Mouse (Mus musculus) thymus, postnatal 14 days (tissue): ENCODE results near the gene Slc25a19.

Experiments used
- DNase-seq: peaks from one replicate; pipeline ENCODE4 v3.0.0; 2021

Gene Slc25a19

DNA sequence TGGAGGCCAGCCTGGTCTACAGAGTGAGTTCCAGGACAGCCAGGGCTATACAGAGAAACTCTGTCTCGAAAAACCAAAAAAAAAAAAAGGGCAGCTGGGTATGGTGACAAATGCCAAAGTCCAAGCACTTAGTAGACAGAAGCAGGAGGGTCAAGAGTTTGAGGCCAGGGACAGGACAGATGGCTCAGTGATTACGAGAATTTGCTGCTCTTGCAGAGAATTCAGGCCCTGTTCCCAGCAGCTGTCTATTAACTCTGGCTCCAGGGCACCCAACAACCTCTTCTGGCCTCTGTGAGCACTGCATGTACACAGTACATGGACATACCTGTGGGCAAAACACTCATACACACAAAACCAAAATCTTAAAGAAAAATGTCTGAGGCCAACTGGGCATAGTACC lies 10.1 kb downstream of the Slc25a19 start:
- DNase-seq: no peak

DNA sequence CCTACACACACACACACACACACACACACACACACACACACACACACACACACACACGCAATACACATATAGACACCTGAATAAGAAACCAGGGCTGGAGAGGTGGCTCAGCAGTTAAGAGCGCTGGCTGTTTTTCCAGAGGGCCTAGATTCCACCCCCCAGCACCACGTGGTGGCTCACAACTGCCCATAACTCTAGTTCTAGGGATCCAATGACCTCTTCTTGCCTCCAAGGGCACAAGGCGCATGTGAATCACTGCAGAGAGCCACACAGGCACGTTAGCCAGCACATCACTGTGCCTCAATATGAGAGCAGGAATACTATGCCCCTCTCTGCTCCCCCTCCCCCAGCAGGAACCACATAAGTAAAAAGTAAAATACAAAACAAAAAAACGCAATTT lies 11.2 kb downstream of the Slc25a19 start:
- no peak for DNase-seq

DNA sequence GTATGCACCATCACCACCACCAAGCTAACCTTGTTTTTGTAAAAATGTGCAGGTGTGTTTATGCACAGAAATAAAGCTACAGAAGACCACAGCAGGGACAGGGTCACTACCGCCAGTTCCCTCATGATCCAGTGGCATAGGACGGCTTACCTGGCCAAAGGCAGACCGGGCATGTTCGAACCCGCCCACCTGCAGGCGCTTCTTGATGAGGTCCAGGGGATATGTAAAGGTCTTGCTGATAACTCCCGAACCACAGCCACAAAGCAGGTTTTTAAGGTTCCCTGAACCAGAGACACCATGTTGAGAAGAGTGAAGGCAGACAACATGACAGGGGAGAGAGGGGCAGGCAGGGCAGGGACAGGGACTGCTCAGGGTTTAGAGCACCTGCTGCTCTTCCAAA lies 11.7 kb downstream of the Slc25a19 start:
- no peak for DNase-seq

- no peak for DNase-seq
Measured at GRCm38 (mm10) chr11:115615875-115616274, 12.2 kb downstream of the Slc25a19 start.

GRCm38 (mm10) chr11:115615108-115615825 lies 12.8 kb downstream of the Slc25a19 start:
- DNase-seq: no peak

GRCm38 (mm10) chr11:115614346-115615107 lies 13.6 kb downstream of the Slc25a19 start:
- no peak for DNase-seq

GRCm38 (mm10) chr11:115613138-115613945 lies 14.8 kb downstream of the Slc25a19 start:
- peak; percentile 67 for DNase-seq

DNA sequence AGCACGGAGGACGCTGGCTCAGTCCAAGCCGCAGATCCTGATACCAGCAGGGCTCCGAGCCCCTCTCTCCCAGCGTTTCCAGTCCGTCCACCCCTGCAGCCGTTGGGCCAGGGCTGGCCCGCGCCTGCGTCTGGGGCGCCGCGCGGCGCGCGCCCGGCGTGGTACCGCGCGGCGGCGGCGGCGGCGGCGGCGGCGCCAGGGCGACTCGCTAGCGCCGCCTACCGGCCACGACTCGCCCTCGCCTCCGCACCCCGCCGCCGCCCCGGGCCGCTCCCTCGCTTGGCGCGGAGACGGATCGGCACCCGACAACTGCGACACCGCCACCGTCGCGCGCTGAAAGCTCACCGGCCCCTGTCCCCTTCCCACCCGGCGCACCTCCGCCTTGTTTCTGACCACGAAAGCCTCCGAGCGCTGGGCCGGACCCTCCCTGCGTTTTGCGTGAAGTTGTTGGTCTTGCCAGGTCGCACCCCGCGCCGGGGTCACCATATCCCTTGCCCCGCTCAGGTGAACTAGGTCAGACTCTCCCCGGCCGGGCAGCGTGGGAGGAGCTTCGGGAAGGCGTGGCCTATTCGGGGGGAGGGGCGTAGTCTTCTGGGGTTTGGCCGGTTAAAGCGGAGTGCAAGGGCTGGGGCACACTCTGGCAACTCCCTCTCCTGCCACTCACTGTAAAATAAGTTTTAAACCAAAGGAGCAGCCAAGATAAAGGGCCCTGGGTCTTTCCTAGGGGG lies 15.5 kb downstream of the Slc25a19 start, which contains the start of gene Mif4gd:
TSS of gene Mif4gd (minus strand) at position 560 of the 728 bp plus-strand sequence.
- peak; percentile 97 for DNase-seq

GRCm38 (mm10) chr11:115612059-115612409 lies 16.1 kb downstream of the Slc25a19 start:
- DNase-seq: peak; percentile 47

GRCm38 (mm10) chr11:115611173-115611572 lies 16.9 kb downstream of the Slc25a19 start:
- DNase-seq: no peak

DNA sequence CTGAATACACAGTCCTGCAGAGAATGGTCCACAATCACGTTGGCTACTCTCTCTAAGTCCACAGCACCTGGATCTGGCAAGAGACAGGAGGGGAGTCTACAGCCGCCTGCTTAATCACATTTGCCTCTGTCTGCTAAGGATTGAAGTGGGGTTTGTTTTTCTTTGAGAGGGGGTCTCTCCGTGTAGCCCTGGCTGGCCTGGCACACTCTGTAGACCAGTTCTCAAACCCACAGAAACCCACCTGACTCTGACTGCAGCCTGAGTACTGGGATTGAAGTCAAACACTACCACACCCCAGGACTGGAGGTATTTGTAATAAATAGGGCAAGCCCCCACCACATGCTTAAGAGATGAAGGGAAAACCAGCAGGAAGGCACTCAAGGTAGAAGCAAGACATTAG lies 18.5 kb downstream of the Slc25a19 start:
- no peak for DNase-seq

DNA sequence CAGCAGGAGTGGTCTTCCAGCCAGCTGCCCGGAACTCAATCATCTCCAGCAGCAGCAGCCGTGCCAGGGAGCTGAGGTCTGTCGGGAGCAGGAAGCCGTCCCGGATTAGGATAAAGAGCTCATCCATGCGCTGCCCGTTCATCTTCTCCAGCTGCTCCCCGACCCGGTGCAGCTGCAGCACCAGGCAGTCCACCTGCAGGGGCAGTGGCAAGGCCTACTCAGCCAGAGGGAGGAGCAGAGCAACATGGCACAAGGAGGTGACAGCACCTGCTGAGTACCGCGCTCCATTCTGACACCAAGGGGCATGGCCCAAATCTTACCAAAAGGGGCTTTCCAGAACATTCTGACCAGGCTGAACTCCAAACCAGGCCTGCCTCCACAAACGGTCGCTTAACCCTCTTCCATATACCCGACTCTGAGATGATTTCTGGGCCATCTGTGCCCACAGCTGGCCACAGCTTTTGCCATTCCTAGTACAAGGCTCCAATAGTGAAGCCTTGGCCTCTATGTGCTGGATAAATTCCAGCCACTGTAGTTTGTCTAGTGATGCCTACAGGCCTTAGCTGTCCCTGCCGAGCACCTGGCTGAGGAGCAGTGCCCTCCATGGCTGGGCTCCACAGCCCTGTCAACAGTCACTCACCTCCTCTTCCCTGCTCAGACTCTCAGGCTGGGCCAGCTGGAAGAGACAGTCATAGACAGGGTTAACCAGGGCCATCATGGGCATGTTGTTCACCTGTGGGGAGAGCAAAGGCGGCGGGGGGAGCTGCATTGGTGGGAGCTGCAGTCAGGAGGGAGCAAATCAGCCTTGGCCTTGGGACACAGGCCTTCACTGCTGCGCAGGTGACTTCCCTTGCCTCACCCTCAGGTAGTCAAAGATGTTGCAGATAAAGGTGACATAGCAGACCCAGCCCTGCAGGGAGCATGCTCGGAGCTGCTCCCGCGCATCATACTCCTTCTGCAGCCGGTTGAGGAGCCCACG lies 19.4 kb downstream of the Slc25a19 start:
- no peak for DNase-seq

DNA sequence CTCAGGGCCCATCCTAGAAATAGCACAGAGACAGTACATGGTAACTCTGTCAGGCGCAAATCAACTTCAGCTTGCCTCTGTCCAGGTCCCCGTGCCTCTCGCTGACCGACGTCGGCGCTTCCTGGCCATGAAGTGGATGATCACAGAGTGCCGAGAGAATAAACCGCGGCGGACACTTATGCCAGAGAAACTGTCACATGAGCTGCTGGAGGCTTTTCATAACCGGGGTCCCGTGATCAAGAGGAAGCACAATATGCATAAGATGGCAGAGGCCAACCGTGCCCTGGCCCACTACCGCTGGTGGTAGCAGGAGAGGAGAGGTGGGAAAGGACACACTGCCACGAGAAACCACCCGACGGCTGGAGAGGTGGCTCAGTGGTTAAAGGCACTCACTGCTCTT lies 21.4 kb downstream of the Slc25a19 start:
- no peak for DNase-seq

- DNase-seq: no peak
Measured at GRCm38 (mm10) chr11:115604304-115604696, 23.8 kb downstream of the Slc25a19 start.

GRCm38 (mm10) chr11:115603476-115604303 lies 24.4 kb downstream of the Slc25a19 start, which contains the start of the genes Mrps7 and Gga3:
TSS of gene Mrps7 (plus strand) at chr11:115603925.
TSS of gene Gga3 (minus strand) at chr11:115604051.
- peak; percentile 94 for DNase-seq

DNA sequence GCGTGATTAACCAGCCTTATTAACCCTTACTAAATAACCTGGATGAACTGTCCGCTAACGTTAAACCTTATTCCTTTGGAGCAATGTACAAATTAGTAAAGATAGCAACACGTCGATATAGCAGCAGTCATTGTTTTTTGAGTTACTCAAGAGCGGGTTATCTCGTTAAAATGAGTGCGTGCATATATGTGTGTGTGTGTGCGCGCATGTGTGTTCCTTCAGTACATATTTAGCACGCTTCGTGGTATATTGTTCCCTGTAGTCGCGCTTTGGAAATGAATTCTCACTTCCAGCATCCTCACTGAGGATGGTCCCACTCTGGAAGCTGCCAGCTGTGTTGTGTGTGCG lies 25.0 kb downstream of the Slc25a19 start:
- DNase-seq: no peak

- DNase-seq: no peak
Measured at GRCm38 (mm10) chr11:115601174-115601573, 26.9 kb downstream of the Slc25a19 start.

GRCm38 (mm10) chr11:115600743-115601142 lies 27.4 kb downstream of the Slc25a19 start:
- DNase-seq: no peak

DNA sequence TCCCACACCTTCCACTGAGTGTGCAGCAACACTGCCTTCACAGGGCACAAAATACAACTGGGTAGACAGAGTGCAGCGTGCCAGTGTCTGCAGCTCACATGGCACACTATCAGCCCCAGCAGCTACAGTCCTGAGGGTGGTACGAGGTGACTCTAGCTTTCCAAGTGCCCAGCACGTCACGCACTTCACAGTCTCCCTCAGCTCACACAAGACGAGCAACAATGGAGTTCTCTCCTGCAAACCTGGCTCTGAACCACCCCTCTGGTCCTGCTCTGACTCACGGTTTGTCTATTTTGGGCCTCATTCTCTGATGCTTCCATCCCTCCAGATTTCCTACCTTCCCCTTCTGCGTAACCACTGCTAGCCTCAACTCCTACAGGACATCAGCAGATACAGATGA lies 28.4 kb downstream of the Slc25a19 start:
- DNase-seq: no peak

DNA sequence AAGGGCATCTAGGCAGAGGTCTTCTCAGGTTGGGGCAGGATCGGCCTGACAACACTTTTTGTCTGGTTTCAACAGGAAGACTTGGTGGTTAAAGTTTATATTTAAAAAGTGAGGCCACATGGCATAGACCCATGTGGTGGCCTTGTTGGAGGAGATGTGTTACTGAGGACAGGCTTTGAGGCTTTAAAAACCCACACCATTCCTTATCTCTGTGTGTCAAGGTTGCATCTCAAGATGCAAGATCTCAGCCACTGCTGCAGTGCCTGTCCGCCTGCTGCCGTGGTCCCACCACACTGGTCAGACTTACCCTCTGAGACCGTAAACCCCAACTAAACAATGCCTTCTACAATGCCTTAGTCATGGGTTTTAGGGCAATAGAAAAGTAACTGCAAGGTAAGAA lies 29.8 kb downstream of the Slc25a19 start:
- no peak for DNase-seq

DNA sequence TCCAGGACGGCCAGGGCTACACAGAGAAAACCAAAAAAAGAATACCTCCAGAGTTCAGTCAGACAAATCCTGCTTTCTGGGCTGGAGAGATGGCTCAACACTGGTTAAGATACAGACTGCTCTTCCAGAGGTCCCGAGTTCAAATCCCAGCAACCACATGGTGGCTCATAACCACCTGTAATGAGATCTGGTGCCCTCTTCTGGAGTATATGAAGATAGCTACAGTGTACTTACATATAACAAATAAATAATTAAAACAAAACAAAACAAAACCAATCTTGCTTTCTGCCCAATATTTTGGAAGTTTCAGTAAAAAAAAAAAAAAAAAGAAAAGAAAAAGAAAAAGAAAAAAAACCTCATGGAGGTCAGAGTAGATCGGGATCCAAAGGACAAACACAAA lies 32.9 kb downstream of the Slc25a19 start:
- no peak for DNase-seq
